21 mouse cellular contexts compared by ENCODE assay signal in the genomic region with DNA sequence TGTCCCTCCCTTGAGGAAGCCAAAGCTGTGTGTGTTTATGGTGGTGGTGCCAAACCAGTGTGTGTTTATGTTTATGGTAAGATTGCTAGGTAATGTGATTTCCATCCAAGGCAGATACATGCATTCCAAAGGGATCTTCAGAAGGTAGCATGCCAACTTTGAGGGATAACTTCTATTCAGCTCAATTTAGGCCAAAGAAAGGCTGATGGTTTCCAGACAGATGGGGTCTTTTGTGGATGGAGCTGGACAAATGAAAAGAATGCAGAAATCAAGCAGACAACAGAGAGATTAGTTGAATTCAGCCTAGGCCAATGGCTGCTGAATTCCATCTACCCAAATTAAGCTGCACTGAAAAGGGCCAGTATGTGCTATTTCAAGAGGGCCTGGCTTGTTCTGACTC. TPM values are rescaled to one million over a fixed set of nuclear protein-coding genes. Genes with fewer than 3 reads are reported as not detected.
"Had no signal": no experiment of that assay in that cellular context is flagged by ENCODE, and none has a peak within 500 bp of the region (broad histone marks: within the 10 kb centered on the region; RNA-seq: fewer than 3 reads in every experiment).

No protein-coding gene starts in this region.

- H3K9ac ChIP-seq: lung, embryonic 15.5 days; midbrain, embryonic 13.5 days; neural tube, embryonic 12.5 days; stomach, embryonic 15.5 days had no signal

- H3K4me1 ChIP-seq: stomach, embryonic 15.5 days had no signal

- DNase-seq: lung, adult 18-20 months; lung, postnatal 10 days; lung, postnatal 4 days; right cerebral cortex, postnatal 14 days; thymus, adult 2 months; thymus, postnatal 25 days; thymus, postnatal 4 days had no signal

- H3K4me2 ChIP-seq: lung, embryonic 15.5 days; midbrain, embryonic 11.5 days; midbrain, embryonic 13.5 days; neural tube, embryonic 12.5 days; stomach, embryonic 15.5 days had no signal

- H3K9me3 ChIP-seq: lung, embryonic 15.5 days; midbrain, embryonic 13.5 days; neural tube, embryonic 12.5 days; stomach, embryonic 15.5 days had no signal

- ATAC-seq: midbrain, embryonic 13.5 days; midbrain, embryonic 16.5 days had no signal

- H3K27me3 ChIP-seq: lung, embryonic 15.5 days; midbrain, embryonic 13.5 days; neural tube, embryonic 12.5 days; stomach, embryonic 15.5 days had no signal

- H3K4me3 ChIP-seq: lung, embryonic 15.5 days; midbrain, embryonic 13.5 days; myocyte; neural tube, embryonic 12.5 days; stomach, embryonic 15.5 days had no signal

- H3K36me3 ChIP-seq: lung, embryonic 15.5 days; midbrain, embryonic 13.5 days; neural tube, embryonic 12.5 days; stomach, embryonic 15.5 days had no signal

- H3K27ac ChIP-seq: lung, embryonic 15.5 days; midbrain, embryonic 13.5 days; neural tube, embryonic 12.5 days; stomach, embryonic 15.5 days; stomach, postnatal 0 days had no signal

RNA-seq across cellular contexts. Expression of a gene that starts 13.3 kb away (rescaled TPM):
- total RNA-seq: megakaryocyte, adult 5-6 weeks; megakaryocyte-erythroid progenitor cell, adult 5-6 weeks had no signal
- polyA plus RNA-seq: lung, embryonic 15.5 days; midbrain, embryonic 11.5 days; midbrain, embryonic 13.5 days; myocyte; neural tube, embryonic 12.5 days; neural tube, embryonic 14.5 days; spleen, adult 2 months; stomach, embryonic 15.5 days; stomach, postnatal 0 days; testis, adult 2 months; urinary bladder, adult 2 months had no signal
